Mouse (Mus musculus) skeletal muscle tissue, adult 2 months (tissue): ENCODE results near the gene Gm4187.
"Not testable (repeated sequence)": the region's sequence is repeated elsewhere in the genome, so short reads cannot be mapped to it uniquely, and the experiment has no call there.

ENCODE experiments used
- DNase-seq: peaks from one replicate; pipeline ENCODE4 v3.0.0-alpha.2; 2012; ENCODE audit warnings: low read depth, low spot score

The Gm4187 gene

GRCm38 (mm10) chr7:22329617-22330016 lies at the start of gene Gm4187:
TSS of gene Gm4187 (minus strand) at chr7:22329717.
- not testable (repeated sequence) for DNase-seq

GRCm38 (mm10) chr7:22370939-22371338 lies 41.4 kb upstream of the Gm4187 start, which contains the start of gene Gm8660:
TSS of gene Gm8660 (minus strand) at chr7:22371039.
- not testable (repeated sequence) for DNase-seq
